Mouse (Mus musculus): Measurements from ENCODE around the gene 1110051M20Rik.
"Not testable (repeated sequence)": the region's sequence is repeated elsewhere in the genome, so short reads cannot be mapped to it uniquely, and the experiment has no call there.

The 1110051M20Rik gene

DNA sequence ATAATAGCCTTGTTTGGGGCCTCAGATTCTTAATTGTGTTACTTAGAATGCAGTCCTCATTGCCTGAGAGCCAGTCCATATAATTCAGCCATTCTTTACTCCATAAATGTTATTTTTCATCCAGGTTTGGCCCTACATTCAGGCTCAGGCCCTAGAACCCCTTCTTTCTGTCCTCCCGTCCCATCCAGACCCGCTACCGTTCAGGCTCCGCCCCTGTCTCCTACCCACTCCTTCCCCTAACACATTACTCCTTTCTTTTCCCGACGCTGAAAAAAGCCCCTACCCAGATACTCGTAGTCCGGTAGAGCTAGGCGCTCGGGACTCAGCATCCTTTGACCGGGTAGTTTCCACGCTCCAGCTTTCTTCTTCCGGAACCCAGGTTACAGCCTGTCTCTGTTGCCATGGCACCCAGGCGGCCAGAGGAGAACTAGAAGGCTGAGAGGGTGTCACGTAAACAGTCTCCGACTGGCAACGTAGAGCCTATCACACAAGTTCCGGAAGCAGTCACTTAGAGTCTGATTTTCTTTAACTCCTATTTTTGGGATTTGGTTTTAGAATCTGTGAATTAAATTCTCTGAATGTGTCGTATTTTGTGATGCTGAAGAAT is at the start of gene 1110051M20Rik:
Gene 1110051M20Rik, minus strand, starts transcription at position 419 of the 607 bp plus-strand sequence.
- DNase-seq: peak; percentile 88

DNA sequence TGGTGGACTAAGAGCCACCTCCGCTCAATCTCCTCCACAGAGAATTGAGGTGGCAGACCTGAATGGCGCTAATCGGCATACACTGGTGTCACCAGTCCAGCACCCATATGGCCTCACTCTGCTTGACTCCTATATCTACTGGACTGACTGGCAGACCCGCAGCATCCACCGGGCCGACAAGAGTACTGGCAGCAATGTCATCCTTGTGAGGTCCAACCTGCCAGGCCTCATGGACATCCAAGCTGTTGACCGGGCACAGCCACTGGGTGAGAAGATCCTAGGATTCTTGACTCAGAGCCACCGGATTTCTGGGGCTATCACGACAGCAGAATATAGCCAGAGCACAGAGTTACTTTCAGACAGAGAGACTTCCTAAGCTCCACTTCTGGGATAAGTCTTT is 49.5 kb upstream of the 1110051M20Rik start:
- peak; percentile 94 for DNase-seq

DNA sequence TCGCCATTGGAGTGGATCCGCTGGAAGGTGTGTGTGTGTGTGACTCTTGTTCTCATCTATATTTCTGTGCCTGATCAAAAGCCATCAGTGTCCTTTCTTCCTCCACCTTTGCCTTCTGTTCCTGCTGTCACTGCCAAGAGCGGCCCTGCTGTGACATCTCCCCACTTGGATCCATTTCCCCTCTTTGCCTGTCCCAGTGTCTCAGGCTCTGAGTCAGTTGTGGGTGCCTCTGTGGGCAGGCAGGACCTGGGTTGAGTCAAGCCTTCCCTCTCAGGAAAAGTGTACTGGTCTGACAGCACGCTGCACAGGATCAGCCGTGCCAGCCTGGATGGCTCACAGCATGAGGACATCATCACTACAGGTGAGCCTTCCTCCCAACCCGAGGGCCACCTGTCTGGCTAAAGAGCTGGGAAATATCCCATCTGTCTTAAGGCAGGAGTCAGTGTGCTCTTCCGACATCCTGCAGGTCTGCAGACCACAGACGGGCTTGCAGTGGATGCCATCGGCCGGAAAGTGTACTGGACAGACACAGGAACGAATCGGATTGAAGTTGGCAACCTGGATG is 47.6 kb upstream of the 1110051M20Rik start:
- peak; percentile 96 for DNase-seq

DNA sequence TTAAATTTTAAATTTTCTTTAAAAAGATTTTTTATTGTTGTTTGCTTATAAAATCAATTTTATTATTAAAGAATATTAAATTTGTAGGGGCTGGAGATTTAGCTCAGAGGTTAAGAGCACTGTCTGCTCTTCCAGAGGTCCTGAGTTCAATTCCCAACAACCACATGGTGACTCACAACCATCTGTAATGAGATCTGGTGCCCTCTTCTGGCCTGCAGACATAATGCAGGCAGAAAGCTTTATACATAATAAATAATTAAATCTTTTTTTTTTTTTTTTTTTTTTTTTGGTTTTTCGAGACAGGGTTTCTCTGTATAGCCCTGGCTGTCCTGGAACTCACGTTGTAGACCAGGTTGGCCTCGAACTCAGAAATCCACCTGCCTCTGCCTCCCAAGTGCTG is 42.8 kb upstream of the 1110051M20Rik start:
- DNase-seq: not testable (repeated sequence)

DNA sequence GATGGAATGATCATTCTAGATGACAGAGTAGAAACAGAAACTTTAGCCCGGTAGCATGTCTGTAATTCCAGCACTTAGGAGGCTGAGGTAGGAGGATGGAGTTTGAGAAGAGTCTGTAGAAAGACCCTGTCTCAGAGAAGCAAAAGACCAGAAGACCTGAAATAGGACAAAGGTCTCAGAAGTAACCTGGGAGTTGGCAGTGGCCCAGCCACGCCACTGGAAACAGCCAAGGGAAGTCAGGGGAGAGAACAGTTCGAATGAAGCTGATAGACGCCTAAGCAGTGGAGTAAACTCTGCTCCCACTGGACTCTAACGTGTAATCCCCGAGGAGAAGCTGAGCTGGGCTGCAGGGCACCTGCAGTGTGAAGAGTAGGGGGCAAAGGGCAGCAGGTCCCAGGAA is 40.8 kb upstream of the 1110051M20Rik start:
- no peak for DNase-seq

DNA sequence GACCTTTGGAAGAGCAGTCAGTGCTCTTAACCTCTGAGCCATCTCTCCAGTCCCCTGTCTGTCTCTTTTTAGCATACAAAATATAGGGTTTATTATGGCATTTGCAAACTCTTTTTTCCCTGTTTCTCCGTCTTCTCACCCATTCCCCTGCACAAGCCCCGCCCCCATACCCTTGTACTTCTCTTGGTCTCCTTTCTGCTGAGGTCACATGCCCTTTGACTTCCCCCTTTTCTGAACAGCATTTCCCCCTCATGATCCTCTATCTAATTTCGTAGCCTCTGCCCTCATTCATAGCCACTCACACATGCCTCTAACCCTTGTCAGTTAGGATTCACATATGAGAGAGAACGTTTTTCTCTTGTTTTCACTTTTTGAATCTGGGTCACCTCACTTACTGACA is 40.2 kb upstream of the 1110051M20Rik start:
- no peak for DNase-seq

DNA sequence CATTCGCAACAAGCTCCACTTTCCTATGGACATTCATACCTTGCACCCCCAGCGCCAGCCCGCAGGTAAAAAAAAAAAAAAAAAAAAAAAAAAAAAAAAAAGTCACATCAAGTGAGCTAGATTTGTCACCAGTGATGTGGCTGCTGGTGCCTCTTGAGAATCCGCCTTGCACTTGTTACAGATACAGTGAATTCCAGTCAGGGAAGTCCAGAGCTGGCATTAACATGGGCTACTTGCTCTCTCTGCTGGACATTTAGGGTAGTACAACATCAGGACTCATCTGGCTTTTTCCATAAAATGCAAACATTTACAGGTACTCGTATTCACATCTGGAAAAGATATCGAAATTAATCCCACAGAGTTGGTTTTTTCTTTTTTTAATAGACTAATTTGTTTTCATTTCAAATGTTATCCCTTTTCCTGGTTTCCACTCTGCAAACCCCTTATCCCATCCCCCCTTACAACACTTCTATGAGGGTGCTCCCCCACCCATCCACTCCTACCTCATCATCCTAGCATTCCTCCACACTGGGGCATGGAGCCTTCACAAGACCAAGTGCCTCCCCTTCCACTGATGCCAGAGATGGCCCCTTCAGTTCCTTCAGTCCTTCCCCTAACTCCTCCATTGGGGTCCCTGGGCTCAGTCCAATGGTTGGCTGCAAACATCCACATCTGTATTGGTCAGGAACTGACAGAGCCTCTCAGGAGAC is 36.5 kb upstream of the 1110051M20Rik start:
- peak; percentile 73 for DNase-seq

DNA sequence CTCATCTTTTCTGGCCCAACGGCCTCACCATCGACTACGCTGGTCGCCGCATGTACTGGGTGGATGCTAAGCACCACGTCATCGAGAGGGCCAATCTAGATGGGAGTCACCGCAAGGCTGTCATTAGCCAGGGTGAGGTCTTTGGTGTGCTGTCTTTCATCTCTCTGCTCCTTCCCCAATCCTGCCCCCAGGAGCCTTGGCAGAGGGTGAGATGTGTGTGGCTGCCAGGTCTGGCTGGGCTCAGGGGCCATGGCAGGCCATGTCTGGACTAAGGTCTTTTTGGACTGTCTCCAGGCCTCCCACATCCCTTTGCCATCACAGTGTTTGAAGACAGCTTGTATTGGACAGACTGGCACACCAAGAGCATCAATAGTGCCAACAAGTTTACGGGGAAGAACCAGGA is 35.9 kb upstream of the 1110051M20Rik start:
- DNase-seq: peak; percentile 81

DNA sequence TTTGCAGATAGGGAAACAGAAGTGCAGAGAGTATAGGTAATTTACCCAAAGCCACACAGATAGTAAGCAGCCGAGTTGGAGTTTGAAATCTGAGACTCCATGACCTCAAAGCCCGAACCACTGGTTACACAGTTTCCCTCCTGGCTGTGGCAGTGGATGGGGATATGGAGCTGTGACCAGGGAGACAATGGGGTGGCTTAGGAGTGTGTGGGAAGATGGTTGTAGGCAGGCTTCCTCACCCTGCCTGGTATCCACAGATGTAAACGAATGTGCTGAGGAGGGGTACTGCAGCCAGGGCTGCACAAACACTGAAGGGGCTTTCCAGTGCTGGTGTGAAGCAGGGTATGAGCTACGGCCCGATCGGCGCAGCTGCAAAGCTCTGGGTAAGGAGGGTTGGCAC is 32.3 kb upstream of the 1110051M20Rik start:
- no peak for DNase-seq

DNA sequence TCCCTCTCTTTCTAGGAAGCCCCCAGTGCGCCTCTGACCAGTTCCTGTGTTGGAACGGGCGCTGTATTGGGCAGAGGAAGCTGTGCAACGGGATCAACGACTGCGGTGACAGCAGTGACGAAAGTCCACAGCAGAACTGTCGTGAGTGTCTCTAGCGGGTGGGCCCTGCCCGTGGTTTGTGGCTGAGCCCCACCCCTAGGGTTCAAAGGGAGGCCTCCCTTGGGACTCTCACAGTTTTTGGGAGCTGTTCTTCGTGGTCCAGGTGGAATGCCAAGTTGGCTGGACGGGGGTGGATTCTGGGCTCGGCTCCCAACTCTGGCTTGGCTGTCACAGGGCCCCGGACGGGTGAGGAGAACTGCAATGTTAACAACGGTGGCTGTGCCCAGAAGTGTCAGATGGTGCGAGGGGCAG is 31.8 kb upstream of the 1110051M20Rik start:
- no peak for DNase-seq

DNA sequence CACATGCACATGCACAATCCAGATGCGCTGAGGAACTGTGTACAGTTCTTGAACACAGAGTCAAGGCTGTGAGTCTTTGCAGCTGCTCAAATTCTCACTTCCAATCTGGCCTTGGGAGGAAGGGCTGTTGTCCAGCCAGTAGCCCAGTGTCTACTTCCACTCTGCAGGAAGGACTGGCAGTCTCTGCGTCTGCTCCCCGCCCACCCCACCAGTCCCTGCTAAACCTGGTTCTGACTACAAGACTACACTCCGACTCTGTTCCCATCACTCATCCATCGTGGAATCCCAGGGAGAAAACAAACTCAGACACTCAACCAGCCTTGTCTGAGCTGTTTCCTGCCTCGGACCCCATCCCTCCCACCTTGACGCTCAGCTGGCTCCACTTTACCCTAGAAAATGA is 31.3 kb upstream of the 1110051M20Rik start:
- no peak for DNase-seq

DNA sequence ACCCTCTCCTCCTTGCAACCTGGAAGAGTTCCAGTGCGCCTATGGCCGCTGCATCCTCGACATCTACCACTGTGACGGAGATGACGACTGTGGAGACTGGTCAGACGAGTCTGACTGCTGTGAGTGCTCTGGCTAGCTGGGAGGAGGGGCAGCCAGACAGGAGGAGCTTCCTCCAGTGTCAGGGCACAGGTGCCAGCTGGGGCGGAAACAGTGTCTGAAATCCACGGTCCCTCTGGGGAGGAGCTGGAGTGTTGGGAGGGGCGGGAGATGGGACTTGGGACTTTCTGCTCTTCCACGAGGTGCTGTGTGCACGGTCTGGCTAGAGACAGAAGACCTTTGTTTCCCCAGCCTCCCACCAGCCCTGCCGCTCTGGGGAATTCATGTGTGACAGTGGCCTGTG is 29.9 kb upstream of the 1110051M20Rik start:
- DNase-seq: no peak

DNA sequence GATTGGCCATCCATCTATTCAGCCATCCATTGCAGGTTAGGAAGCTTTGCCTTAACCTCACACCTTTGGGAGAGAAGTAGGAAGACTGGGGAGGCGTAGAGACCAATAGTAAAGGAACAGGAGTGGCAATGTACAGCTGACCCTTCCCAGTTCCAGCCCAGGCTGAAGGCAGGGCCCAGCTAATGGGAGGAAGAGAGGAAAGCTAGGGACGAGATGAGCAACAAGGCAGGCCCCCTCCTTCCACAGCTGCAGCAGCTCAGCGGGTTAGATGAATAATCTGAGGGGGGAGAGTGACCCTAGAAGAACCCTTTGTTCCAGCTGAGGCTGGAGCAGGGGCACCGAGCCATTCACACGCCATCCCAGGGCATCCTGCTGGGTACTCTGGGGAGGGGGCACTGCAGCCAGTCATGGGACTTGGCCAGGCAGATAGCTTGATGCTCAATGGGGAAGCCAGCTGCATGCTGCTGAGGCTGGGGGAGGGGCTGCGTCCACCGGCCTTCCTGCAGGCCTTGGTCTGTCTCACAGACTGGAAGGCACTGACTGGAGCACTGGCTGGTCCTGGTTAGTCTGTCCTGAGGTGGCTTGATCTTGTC is 25.6 kb upstream of the 1110051M20Rik start:
- DNase-seq: no peak

DNA sequence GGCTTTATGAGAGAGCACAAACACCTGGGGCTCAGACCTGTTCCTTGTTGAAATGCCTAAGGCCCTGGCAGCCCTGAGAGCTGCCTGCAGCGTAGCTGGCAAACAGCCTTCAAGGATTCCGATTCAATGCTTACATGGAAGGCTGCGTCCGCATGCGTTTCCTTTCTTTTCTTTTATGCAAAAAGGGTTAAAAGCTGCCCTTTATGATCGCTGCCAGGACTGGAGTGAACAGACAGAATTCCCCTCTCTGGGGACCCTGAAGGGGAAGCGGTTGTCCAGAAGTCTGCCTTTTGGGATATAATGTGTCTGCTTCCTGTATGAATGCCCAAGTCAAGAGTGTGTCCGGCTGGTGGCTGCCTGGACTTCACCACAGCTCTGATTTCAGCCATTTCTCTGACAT is 23.1 kb upstream of the 1110051M20Rik start:
- DNase-seq: no peak

DNA sequence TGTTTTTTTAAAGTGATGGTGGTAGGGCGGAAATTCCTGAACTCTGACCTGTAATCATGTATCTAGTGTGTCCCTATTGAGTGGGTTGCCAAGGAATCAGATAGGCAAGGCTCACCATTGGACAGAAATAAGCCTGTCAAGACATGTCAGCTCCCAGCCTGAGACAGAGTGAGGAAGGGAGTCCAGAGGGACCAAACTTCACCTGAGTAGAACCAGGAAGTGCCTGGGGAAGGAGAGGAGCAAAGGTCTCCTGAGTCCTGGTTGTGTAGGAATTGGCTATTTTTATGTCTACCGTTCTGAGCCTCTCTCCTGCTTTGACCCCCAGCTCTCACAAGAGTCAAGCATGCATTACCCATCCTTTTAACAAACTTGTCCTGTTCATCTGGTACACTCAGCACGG is 21.4 kb upstream of the 1110051M20Rik start:
- no peak for DNase-seq

DNA sequence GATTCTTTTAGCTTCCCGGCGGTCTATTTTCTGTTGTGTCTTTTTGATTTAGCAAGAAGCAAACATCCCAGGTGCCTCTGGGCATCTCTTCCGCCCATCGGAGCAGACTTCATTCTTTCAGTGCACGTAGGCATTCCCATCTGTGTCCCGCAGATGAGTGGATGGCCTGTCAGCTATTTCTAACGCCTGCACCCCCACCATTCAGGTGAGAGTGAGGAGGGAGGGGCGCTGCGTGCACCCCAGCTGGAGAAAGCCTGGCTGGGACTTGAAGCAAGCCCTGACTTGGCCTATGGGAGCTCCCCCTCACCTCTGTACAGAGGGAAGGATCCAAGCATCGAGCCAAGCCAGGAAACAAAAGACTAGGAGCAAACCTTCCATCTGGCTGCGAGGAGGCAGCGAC is 18.2 kb upstream of the 1110051M20Rik start:
- DNase-seq: no peak

DNA sequence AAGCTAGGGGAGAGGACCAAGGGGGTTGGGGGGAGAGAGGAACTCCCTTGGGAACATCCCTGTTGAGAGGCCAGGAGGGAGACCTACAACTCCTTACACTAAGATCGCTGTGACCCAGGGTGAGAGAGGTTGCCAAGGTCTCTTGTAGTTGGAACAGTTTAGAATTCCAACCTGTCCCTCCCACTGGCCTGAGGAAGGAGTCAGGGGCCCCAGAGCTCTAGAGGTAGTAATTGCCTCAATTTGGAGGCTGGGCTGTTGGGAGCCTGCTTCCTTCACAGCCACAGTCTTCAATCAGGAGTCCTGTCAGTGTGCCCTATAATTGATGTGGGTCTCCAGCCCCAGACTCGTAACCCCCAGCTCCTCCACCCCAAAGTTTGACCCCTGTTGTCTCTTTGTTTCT is 17.7 kb upstream of the 1110051M20Rik start:
- DNase-seq: no peak

DNA sequence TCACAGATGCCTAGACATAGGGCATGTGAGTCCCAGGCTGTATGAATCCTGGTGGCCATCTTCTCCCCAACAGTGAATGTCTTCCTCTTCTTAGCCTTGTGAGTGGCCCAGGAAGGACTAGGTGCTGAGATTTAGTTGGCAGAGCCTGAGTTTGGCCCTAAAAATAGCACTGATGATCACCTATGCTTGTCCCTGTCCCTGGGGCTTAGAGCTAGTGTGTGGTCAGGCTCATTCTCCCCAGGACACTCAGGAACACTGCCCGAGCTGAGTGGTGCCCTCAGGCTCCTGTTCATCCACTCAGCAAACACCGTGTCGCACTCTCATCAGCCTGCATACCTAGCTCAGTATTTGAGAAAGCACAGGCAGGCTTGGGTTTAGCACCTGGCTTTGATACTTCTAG is 16.8 kb upstream of the 1110051M20Rik start:
- DNase-seq: no peak

DNA sequence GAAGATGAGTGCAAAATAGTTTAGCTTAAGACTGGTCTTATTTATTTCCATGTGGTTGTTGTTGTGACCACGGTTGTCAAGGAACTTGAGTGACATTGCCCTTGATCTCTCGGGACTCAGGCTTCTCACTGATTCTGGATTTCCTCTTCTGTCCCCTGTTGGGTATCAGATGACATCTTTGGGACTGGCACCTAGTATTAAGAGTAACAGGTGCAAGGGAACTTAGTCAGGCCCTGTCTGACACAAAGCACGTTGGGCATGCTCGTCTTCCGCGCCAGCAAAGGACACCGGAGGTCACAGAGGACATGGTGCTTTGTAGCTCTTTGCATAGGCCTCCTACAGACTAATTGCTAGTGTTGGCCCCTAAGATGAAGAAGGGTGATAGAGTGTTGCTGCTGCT is 16.3 kb upstream of the 1110051M20Rik start:
- no peak for DNase-seq

DNA sequence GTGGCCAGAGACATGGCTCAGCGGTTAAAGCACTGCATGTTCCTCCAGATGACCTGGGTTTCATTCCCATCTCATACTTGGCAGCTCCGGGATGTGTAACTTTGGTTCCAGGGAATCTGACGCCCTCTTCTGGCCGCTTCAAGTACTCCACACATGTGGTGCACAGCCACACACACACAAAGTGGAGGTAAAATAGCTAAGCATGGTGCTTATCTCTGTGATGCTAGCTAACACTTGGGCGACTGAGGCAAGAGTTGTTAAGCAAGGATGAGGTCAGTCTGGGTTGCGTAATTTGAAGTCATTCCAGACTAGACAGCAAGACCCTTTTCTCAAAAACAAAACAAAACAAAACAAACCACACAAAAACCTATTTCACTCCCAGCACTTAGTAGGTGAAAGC is 15.6 kb upstream of the 1110051M20Rik start:
- DNase-seq: no peak

DNA sequence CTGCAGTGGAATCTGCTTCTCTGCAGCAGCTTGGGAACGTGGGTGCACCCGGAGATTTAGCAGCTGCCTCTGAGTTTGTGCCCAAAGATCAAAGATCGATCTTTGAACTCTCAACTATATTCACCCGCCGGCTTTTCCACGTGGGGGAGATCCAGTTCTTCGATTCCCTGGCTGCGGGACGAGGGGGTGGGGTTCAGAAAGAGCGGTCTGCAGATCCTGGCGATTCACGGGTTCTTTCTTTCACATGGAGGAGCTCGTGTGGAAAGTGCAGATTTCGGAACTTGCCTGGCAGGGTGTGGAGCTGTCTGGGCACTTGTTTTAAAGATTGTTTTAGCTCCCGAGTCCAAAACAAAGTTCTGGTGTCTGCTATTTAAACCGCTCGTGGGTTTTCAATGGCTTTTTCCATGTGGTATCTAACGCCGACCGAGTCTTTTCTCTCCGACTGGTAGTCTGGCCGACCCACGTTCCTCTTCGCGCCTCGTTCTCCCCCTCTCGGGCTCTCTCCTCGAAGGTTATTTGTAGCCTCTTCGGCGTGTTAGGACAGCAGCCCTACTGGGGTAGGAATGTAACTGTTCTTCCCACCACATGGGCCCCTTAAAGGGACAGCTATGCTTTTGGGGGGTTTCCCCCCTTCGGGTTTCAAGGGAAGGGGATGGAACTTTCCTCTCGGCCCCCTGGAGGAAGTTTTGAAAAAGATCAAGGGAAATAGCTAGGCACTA is 14.3 kb upstream of the 1110051M20Rik start:
- DNase-seq: no peak

DNA sequence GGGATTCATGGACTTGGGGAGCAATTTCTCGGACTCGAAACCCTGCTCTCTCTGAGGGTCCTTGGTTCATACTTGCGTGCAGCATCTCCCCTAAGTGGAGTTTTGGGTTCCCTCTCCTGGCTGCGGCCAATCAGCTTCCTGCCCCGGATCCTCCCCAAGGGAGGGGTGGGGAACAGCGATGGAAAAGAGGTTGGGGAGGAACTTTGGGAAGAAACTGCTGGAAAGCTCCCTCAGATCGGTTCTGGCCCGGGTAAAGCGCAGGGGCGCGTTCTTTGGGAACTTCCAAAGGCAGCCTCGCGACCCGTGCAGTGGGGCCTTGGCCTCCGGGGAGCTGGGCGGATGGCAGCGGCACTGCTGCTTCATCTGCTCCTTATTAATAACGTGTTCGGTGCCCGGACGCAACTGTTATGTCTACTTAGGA is 13.8 kb upstream of the 1110051M20Rik start:
- DNase-seq: no peak

DNA sequence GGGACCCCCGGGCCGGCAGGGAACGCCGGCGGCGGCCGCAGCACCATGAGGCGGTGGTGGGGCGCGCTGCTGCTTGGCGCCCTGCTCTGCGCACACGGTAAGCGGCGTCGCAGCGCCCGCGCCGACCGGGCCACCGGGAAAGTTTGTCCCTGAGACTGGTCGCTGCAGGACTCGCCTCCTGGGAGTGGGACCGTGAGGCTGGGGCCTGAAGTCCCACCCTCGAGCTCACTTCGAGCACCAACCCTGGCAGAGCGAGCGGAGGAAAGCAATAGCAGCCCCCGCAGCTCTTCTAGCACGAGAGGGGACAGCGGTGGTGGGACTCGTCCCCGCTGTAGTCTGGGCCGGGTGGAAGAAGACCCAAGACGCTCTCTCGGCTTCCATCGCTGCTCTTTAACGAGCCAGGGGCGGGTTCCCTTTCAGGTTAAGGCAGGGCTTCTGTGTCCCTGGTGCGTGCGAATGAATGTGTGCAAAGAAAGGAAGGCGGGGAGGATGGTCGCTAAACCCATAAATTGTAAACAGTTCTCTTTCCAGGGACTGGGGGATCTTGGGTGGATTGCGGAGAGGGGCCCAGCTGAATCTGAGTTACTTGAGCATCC is 13.2 kb upstream of the 1110051M20Rik start:
- DNase-seq: no peak
